Mouse (Mus musculus): ENCODE data around the gene Ccsap.

GRCm38 (mm10) chr8:123838496-123838895, 21.5 kb downstream of the Ccsap start:
- TF ChIP-seq CTCF (IDR thresholded peaks at IDR 0.05; ENCODE audit: borderline replicate concordance, insufficient read depth, low read length) (no peak), POLR2A (IDR thresholded peaks at IDR 0.05; ENCODE audit: low read depth, low read length) (no peak)

Data from embryonic fibroblast, embryonic 13.5 days (primary cell).